In genomic region chr9:50823779-50824453, GRCm38 (mm10) we compare ENCODE assay signal across 15 mouse cellular contexts. TPM values are rescaled to one million over a fixed set of nuclear protein-coding genes. Genes with fewer than 3 reads are reported as not detected.
DNase-seq lines count a peak whose midpoint lies in the region; ATAC-seq and TF ChIP-seq lines count a peak whose summit lies in the region.
"Had no signal": no experiment of that assay in that cellular context is flagged by ENCODE, and none has a peak within 500 bp of the region (broad histone marks: within the 10 kb centered on the region; RNA-seq: fewer than 3 reads in every experiment).

No protein-coding gene starts in this region.

- ATAC-seq in erythroblast, adult 5-6 weeks (replicated peaks; ENCODE audit: low FRiP score, poor library complexity, severe bottlenecking), result peak; percentile 94
- ATAC-seq in liver, embryonic 13.5 days (ENCODE audit: low read depth), result peak; percentile 99
- 0 out of 2 replicates have a peak, but pooled peaks have one; percentile 37 for ATAC-seq in stomach, embryonic 16.5 days (ENCODE audit: insufficient read depth, low FRiP score)
- ATAC-seq in inflammation-experienced regulatory T-cells, adult 6 months, result no peak
- ATAC-seq: forebrain, embryonic 15.5 days; midbrain, embryonic 15.5 days had no signal

- no peak for TF ChIP-seq POLR2A in lung, adult 2 months (IDR thresholded peaks at IDR 0.05; ENCODE audit: borderline replicate concordance, extremely low read depth, low read depth, low read length)

- TF ChIP-seq CTCF in lung, adult 2 months (IDR thresholded peaks at IDR 0.05; ENCODE audit: insufficient read depth, low read length), result no peak

- H3K9me3 ChIP-seq in liver, embryonic 13.5 days (replicated peaks), result no peaks in the 10 kb centered on the region
- H3K9me3 ChIP-seq in stomach, embryonic 16.5 days (replicated peaks; ENCODE audit: control insufficient read depth, low read length), result no peaks in the 10 kb centered on the region
- H3K9me3 ChIP-seq: forebrain, embryonic 15.5 days; limb, embryonic 10.5 days; midbrain, embryonic 15.5 days had no signal

- no peaks in the 10 kb centered on the region for H3K27me3 ChIP-seq in liver, embryonic 13.5 days
- no peaks in the 10 kb centered on the region for H3K27me3 ChIP-seq in stomach, embryonic 16.5 days (ENCODE audit: control insufficient read depth, insufficient read depth, low read length)
- H3K27me3 ChIP-seq: forebrain, embryonic 15.5 days; midbrain, embryonic 15.5 days had no signal

- peak overlapping the region; percentile 93 for H3K27ac ChIP-seq in liver, embryonic 13.5 days
- no peak overlapping the region for H3K27ac ChIP-seq in stomach, embryonic 16.5 days (ENCODE audit: low read length)
- H3K27ac ChIP-seq: forebrain, embryonic 15.5 days; gastrocnemius, adult 2 months; limb, embryonic 10.5 days; midbrain, embryonic 15.5 days had no signal

- peak; percentile 31 to 64 for DNase-seq in spleen, postnatal 36 days (ENCODE audit: low spot score in 2 of 2)
- no peak for DNase-seq in spleen, postnatal 14 days (ENCODE audit: low spot score in 2 of 2)
- DNase-seq in liver, embryonic 13.5 days, result peak; percentile 75
- no peak for DNase-seq in lung, adult 2 months
- DNase-seq: cerebellum, adult 11-12 months; cerebellum, postnatal 25 days; gastrocnemius, adult 2 months; lung, embryonic 14.5 days; thymus, postnatal 14 days had no signal

- peaks cover 15% of the 10 kb centered on the region for H3K36me3 ChIP-seq in liver, embryonic 13.5 days
- 0 out of 2 replicates have a peak, but pooled peaks cover 4% of the 10 kb centered on the region for H3K36me3 ChIP-seq in stomach, embryonic 16.5 days (ENCODE audit: control insufficient read depth, insufficient read depth, low read length)

- peak overlapping the region; percentile 67 for H3K9ac ChIP-seq in liver, embryonic 13.5 days
- H3K9ac ChIP-seq in stomach, embryonic 16.5 days (ENCODE audit: low read length), result no peak overlapping the region
- H3K9ac ChIP-seq: forebrain, embryonic 15.5 days; lung, embryonic 14.5 days; midbrain, embryonic 15.5 days had no signal

- H3K4me2 ChIP-seq in liver, embryonic 13.5 days, result peak overlapping the region; percentile 62
- no peak overlapping the region for H3K4me2 ChIP-seq in stomach, embryonic 16.5 days (ENCODE audit: low read depth, low read length)
- H3K4me2 ChIP-seq: forebrain, embryonic 15.5 days; lung, embryonic 14.5 days; midbrain, embryonic 15.5 days had no signal

- 26% methylated on average over 11 of the region's 11 CpGs for WGBS in liver, embryonic 13.5 days (ENCODE audit: insufficient replicate concordance)
- 84% methylated on average over 11 of the region's 11 CpGs for WGBS in stomach, embryonic 16.5 days
- 87% methylated on average over 11 of the region's 11 CpGs for WGBS in lung, adult 2 months

- H3K4me3 ChIP-seq in liver, embryonic 13.5 days (replicated peaks), result peak overlapping the region; percentile 29
- H3K4me3 ChIP-seq in stomach, embryonic 16.5 days (replicated peaks; ENCODE audit: low read length), result no peak overlapping the region
- H3K4me3 ChIP-seq in lung, adult 2 months (replicated peaks; ENCODE audit: extremely low read depth, low read depth, low read length), result no peak overlapping the region
- H3K4me3 ChIP-seq: forebrain, embryonic 15.5 days; gastrocnemius, adult 2 months; limb, embryonic 10.5 days; midbrain, embryonic 15.5 days had no signal

- H3K4me1 ChIP-seq in liver, embryonic 13.5 days (replicated peaks), result peaks cover 57% of the 10 kb centered on the region
- no peaks in the 10 kb centered on the region for H3K4me1 ChIP-seq in stomach, embryonic 16.5 days (ENCODE audit: control insufficient read depth, insufficient read depth, low read length)
- no peaks in the 10 kb centered on the region for H3K4me1 ChIP-seq in lung, adult 2 months (ENCODE audit: control insufficient read depth, insufficient read depth, low read length)
- H3K4me1 ChIP-seq: forebrain, embryonic 15.5 days; limb, embryonic 10.5 days; midbrain, embryonic 15.5 days had no signal

RNA-seq across cellular contexts. Expression of gene Ppp2r1b, which starts 21.2 kb away (rescaled TPM):
- total RNA-seq in erythroblast, adult 5-6 weeks (2015; ENCODE audit: low replicate concordance), result 43.5 and 61.5 TPM in 2 replicates
- total RNA-seq in erythroblast, adult 5-6 weeks (2017; ENCODE audit: low replicate concordance), result 71.8 and 77.1 TPM in 2 replicates
- 97.1 and 117 TPM in 2 replicates for polyA plus RNA-seq in liver, embryonic 13.5 days (2015; fragmentation: Nextera tagmentation; extraction: Ambion mirVana)
- 79.3 and 87.5 TPM in 2 replicates for polyA plus RNA-seq in stomach, embryonic 16.5 days (2015; fragmentation: Nextera tagmentation; extraction: Ambion mirVana)
- 6.8 and 12.5 TPM in 2 replicates for polyA plus RNA-seq in lung, adult 2 months (2012; rRNA removed)
- 10 to 100 TPM; 57.5 to 62.8 (median 59.3) TPM for polyA plus RNA-seq in inflammation-experienced regulatory T-cells, adult 6 months (2017; shearing (Covaris generic))

RNA-seq across cellular contexts. Expression of gene 1110032A03Rik, which starts 48.6 kb away (rescaled TPM):
- total RNA-seq in erythroblast, adult 5-6 weeks (2015; ENCODE audit: low replicate concordance), result 30.6 and 50.6 TPM in 2 replicates
- 38.8 and 44.6 TPM in 2 replicates for total RNA-seq in erythroblast, adult 5-6 weeks (2017; ENCODE audit: low replicate concordance)
- polyA plus RNA-seq in liver, embryonic 13.5 days (2015; fragmentation: Nextera tagmentation; extraction: Ambion mirVana), result 13.4 and 14.6 TPM in 2 replicates
- polyA plus RNA-seq in stomach, embryonic 16.5 days (2015; fragmentation: Nextera tagmentation; extraction: Ambion mirVana), result 28.5 and 31.1 TPM in 2 replicates
- 46.1 and 59.7 TPM in 2 replicates for polyA plus RNA-seq in lung, adult 2 months (2012; rRNA removed)
- polyA plus RNA-seq in inflammation-experienced regulatory T-cells, adult 6 months (2017; shearing (Covaris generic)), result 10 to 100 TPM in 2 of 3 experiments, 1 to 10 TPM in 1; 6.9 to 23.3 (median 16.9) TPM

RNA-seq across cellular contexts. Expression of gene Alg9, which starts 49.1 kb away (rescaled TPM):
- total RNA-seq in erythroblast, adult 5-6 weeks (2015; ENCODE audit: low replicate concordance), result 46.1 and 60.4 TPM in 2 replicates
- 18.0 and 28.7 TPM in 2 replicates for total RNA-seq in erythroblast, adult 5-6 weeks (2017; ENCODE audit: low replicate concordance)
- 15.9 and 17.5 TPM in 2 replicates for polyA plus RNA-seq in liver, embryonic 13.5 days (2015; fragmentation: Nextera tagmentation; extraction: Ambion mirVana)
- polyA plus RNA-seq in stomach, embryonic 16.5 days (2015; fragmentation: Nextera tagmentation; extraction: Ambion mirVana), result 36.7 and 40.5 TPM in 2 replicates
- polyA plus RNA-seq in lung, adult 2 months (2012; rRNA removed), result 17.1 and 20.1 TPM in 2 replicates
- polyA plus RNA-seq in inflammation-experienced regulatory T-cells, adult 6 months (2017; shearing (Covaris generic)), result 1 to 10 TPM; 7.2 to 9.4 (median 8.8) TPM

RNA-seq across cellular contexts. Expression of gene Fdxacb1, which starts 55.9 kb away (rescaled TPM):
- 2.5 and 5.8 TPM in 2 replicates for total RNA-seq in erythroblast, adult 5-6 weeks (2015; ENCODE audit: low replicate concordance)
- 2.2 and 3.5 TPM in 2 replicates for total RNA-seq in erythroblast, adult 5-6 weeks (2017; ENCODE audit: low replicate concordance)
- polyA plus RNA-seq in liver, embryonic 13.5 days (2015; fragmentation: Nextera tagmentation; extraction: Ambion mirVana), result 11.8 and 13.2 TPM in 2 replicates
- polyA plus RNA-seq in stomach, embryonic 16.5 days (2015; fragmentation: Nextera tagmentation; extraction: Ambion mirVana), result 11.1 and 11.7 TPM in 2 replicates
- polyA plus RNA-seq in lung, adult 2 months (2012; rRNA removed), result 3.8 and 5.0 TPM in 2 replicates
- 10 to 100 TPM in 2 of 3 experiments, 1 to 10 TPM in 1; 9.9 to 11.1 (median 10.3) TPM for polyA plus RNA-seq in inflammation-experienced regulatory T-cells, adult 6 months (2017; shearing (Covaris generic))

Comparison
In these comparisons a context has a peak if more than half of its experiments do, and no peak if none do; other contexts are left out.
1. DNase-seq: peak in spleen, postnatal 36 days (2 of 2) and liver, embryonic 13.5 days (single experiment); none in spleen, postnatal 14 days (0 of 2) and lung, adult 2 months (single experiment).